Mouse (Mus musculus) heart, embryonic 16.5 days (tissue): ENCODE measurements at regions not wholly inside any gene's neighbourhood (a gene's known extent, or its start where the extent isn't known, plus 50 kb on each side); places are given as distances from the start of the nearest gene placed in this dataset.
A peak's percentile ranks its signal among the peaks of the same experiment; 100 is the strongest.

ENCODE experiments used
- ATAC-seq: fragments of 200-750 bp; cut with Nextera tagmentation; replicated peaks from 2 replicates; pipeline ENCODE4 v1.8.0; 2017; ENCODE audit warnings: moderate number of reproducible peaks; ENCODE audit not compliant: insufficient read depth, low FRiP score; ENCODE audit errors: extremely low read depth
- H3K27ac ChIP-seq: fragments of 300-500 bp; sonication (generic); 2 replicates; pipeline ENCODE4 v1.5.1; 2014; ENCODE audit warnings: mild to moderate bottlenecking, low read length, control low read depth, moderate library complexity
- H3K27me3 ChIP-seq: fragments of 300-500 bp; sonication (generic); 2 replicates; pipeline ENCODE4 v1.6.1; 2014; ENCODE audit warnings: low read length, mixed read lengths; ENCODE audit not compliant: control insufficient read depth, insufficient read depth
- H3K36me3 ChIP-seq: fragments of 300-500 bp; sonication (generic); 2 replicates; pipeline ENCODE4 v1.6.1; 2014; ENCODE audit not compliant: control insufficient read depth, insufficient read depth
- H3K4me1 ChIP-seq: fragments of 300-500 bp; sonication (generic); 2 replicates; pipeline ENCODE4 v1.6.1; 2014; ENCODE audit warnings: low read length, mixed read lengths; ENCODE audit not compliant: control insufficient read depth, insufficient read depth
- H3K4me2 ChIP-seq: fragments of 300-500 bp; sonication (generic); 2 replicates; pipeline ENCODE4 v1.6.1; 2014; ENCODE audit warnings: low read depth, mild to moderate bottlenecking, control low read depth, low read length
- H3K4me3 ChIP-seq: fragments of 300-500 bp; sonication (generic); 2 replicates; pipeline ENCODE4 v1.5.1; 2014; ENCODE audit warnings: mild to moderate bottlenecking, control low read depth, low read length
- H3K9ac ChIP-seq: fragments of 300-500 bp; sonication (generic); 2 replicates; pipeline ENCODE4 v1.6.1; 2014; ENCODE audit warnings: low read length, control low read depth
- H3K9me3 ChIP-seq: fragments of 300-500 bp; sonication (generic); replicated peaks from 2 replicates; pipeline ENCODE4 v1.6.1; 2016; ENCODE audit warnings: low read length; ENCODE audit not compliant: control insufficient read depth
- WGBS: fragments of 180-500 bp; shearing (Covaris S2); extraction: QIAGEN DNeasy Blood & Tissue Kit; methylation state at CpG from one replicate; pipeline ENCODE4 v1.1.7; 2014; 5-methylcytosine and 5-hydroxymethylcytosine counted together

DNA sequence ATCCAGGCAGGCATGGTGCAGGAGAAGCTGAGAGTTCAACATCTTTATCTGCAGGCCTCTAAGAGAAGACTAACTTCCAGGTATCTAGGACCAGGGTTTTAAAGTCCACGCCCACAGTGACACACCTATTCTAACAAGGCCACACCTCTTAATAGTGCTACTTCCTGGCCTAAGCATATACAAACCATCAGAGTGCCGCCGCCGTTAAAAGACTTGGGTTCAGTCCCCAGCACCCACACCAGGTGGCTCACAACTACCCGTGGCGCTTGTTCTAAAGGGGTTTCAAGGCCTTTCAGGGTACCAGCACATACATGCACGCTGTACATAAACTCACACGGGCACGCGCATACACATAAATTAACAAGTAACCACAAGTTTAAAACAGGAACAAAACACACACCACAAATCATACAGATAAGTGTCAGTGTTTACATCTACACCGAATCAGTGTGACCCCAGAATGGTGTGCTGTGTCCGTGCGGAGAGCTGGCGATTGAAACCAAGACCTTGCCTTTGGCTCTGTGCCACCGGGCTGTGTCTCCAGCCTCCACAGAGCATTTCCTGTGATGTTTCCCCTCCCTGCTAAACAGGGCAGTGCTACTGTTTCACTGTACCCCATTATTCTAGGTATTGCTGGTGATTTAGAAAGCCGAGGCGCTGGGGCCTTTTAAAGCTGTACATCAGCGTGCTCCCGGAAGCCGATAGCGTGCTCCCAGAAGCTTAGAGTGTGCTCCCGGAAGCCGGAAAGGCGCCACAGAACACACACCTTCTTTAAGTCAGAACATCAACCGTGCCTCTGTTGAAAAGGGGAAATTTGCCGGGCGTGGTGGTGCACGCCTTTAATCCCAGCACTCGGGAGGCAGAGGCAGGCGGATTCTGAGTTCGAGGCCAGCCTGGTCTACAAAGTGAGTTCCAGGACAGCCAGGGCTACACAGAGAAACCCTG lies 80.0 kb upstream of the Rap1b start:
- Histone ChIP-seq H3K9me3 (no peaks in the 10 kb centered on the region), H3K36me3 (no peaks in the 10 kb centered on the region), H3K27me3 (no peaks in the 10 kb centered on the region), H3K4me2 (no peak overlapping the region), H3K4me3 (no peak overlapping the region), H3K4me1 (peaks cover 3% of the 10 kb centered on the region; the same call in 1 of the 2 replicates), H3K27ac (no peak overlapping the region), H3K9ac (no peak overlapping the region)
- ATAC-seq, result no peak
- WGBS, result 83% methylated on average over 31 of the region's 31 CpGs

DNA sequence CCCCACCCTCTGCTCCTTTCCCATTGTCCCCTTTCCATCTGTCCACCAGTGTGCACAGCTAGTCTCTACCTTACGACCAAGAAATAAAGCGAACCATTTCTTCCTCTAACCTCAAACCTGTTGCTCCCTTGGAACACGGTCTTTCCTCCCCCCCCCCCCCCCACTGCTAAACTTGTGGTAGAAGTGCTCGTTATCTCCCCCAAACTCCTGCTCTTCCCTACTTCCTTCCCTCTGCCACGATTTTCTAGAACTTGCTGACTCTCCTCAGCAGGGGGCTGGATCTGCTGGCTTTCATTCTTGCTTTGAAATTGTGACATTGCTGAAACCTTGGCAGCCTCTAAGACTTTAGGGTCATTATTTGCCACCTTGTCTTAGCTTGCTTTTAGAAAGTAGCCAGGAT lies 83.2 kb upstream of the Rap1b start:
- Histone ChIP-seq H3K9ac (no peak overlapping the region), H3K4me3 (no peak overlapping the region), H3K27me3 (no peaks in the 10 kb centered on the region), H3K4me2 (no peak overlapping the region), H3K4me1 (no peaks in the 10 kb centered on the region), H3K9me3 (no peaks in the 10 kb centered on the region), H3K27ac (no peak overlapping the region), H3K36me3 (no peaks in the 10 kb centered on the region)
- WGBS, result 47% methylated on average over 5 of the region's 5 CpGs
- no peak for ATAC-seq

DNA sequence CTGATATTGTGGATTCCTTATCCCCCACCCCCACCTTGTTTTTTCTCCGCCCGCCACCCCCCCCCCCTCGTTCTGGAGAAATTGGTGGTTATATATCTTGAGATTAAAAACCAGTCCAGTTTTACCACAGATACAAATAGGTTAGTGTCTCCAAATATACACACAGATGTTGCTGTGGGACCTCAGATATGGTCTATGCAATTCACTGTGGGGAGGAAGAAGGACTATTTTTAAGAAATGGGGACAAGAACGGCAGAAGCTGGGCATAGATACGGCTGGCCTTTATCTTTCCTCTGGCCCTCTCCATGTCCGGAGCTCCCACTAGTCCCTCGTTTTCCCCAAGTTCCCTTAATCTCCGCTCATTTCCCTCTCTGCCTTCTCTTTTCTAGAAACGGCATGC lies 89.0 kb upstream of the Rap1b start:
- Histone ChIP-seq H3K4me2 (no peak overlapping the region), H3K27ac (no peak overlapping the region), H3K9ac (no peak overlapping the region), H3K27me3 (no peaks in the 10 kb centered on the region), H3K4me3 (no peak overlapping the region), H3K4me1 (peaks cover 9% of the 10 kb centered on the region), H3K36me3 (no peaks in the 10 kb centered on the region), H3K9me3 (no peaks in the 10 kb centered on the region)
- no peak for ATAC-seq
- WGBS, result 61% methylated on average over 9 of the region's 9 CpGs

DNA sequence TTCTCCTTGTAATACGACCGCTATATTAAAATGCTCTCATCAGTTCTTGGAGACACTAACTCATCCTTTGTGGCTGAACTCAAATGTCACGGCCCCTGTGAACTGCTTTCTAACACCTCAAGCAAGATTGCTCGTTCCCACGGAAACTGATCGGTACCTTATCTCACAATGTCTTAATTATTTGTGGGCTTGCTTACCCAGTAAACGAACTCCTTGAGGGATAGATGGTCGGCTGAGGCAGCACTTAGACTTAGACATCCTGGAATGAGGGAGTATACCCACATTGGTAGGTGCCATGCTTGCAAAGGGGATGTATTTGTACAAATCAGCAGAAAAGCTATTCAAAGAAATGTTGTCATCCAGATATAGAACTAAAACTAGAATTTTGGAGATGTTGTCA lies 92.9 kb upstream of the Rap1b start:
- Histone ChIP-seq H3K36me3 (no peaks in the 10 kb centered on the region), H3K9ac (no peak overlapping the region), H3K9me3 (no peaks in the 10 kb centered on the region), H3K27me3 (no peaks in the 10 kb centered on the region), H3K27ac (no peak overlapping the region), H3K4me3 (no peak overlapping the region), H3K4me1 (peaks cover 17% of the 10 kb centered on the region), H3K4me2 (no peak overlapping the region)
- WGBS, result 55% methylated on average over 8 of the region's 8 CpGs
- ATAC-seq, result no peak

DNA sequence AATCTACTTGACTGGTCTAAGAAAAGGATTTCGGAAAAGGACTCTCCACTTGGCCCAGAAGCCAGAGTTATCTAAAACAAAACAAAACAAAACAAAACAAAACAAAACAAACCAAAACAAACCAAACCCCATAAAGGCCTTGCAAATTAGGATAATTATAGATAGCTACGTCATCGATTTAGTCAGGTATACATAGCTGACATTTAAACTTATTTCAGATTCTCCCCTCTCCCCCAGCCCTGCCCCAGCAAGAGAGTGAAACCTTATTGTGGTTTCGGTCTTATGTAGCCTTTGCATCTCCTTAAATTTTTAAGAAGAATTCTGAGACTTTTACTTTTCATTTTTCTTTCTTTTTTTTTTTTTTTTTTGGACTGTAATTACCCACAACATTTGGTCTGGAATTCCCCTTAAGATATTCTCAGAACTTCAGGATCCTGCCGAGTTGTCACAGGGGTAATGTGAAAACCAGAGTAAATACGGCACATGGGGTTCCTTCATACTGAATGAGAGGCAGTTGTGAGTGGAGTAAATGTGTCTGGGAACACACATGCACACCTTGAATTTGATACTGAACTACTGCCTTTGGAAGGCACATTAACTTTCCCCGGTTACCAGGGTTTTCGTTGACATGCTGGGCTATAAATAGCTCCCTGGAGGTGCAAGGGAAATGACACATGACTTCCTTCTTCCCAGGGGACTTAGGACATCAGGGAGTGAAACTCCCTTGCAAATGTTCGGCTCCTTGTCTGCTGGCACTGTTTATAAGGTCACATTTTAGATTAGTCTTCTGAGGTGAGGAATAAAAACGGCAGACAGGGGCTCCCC lies 94.8 kb upstream of the Rap1b start:
- Histone ChIP-seq H3K4me2 (peak overlapping the region; percentile 42), H3K27me3 (no peaks in the 10 kb centered on the region), H3K9me3 (no peaks in the 10 kb centered on the region), H3K27ac (peak overlapping the region; percentile 60), H3K36me3 (no peaks in the 10 kb centered on the region), H3K9ac (no peak overlapping the region; the same call in 1 of the 2 replicates), H3K4me3 (no peak overlapping the region), H3K4me1 (peaks cover 17% of the 10 kb centered on the region)
- 31% methylated on average over 10 of the region's 10 CpGs for WGBS
- peak; percentile 83 for ATAC-seq

DNA sequence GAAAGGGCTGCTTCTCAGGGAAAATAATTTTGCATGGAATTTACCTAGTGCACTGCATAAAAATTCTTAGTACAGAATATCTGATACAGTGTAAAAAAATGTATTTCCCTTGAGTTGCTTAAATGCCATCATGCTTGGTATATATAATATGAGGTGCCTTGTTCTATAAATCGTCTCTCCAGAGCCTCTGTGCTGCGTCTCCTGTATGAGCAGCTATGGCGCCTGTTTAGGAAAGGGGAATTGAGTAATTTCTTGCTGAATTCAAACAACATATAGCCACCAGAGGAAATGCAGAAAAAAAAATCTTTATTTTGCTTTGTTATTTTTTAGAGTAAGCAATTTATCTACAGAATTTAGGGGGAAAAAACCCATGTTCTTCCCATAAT lies 95.4 kb upstream of the Rap1b start:
- Histone ChIP-seq H3K27ac (peak overlapping the region; percentile 60), H3K27me3 (no peaks in the 10 kb centered on the region), H3K4me1 (peaks cover 17% of the 10 kb centered on the region), H3K9me3 (no peaks in the 10 kb centered on the region), H3K36me3 (no peaks in the 10 kb centered on the region), H3K9ac (no peak overlapping the region; the same call in 1 of the 2 replicates), H3K4me3 (no peak overlapping the region), H3K4me2 (peak overlapping the region; percentile 42)
- no peak for ATAC-seq
- 61% methylated on average over 3 of the region's 3 CpGs for WGBS

DNA sequence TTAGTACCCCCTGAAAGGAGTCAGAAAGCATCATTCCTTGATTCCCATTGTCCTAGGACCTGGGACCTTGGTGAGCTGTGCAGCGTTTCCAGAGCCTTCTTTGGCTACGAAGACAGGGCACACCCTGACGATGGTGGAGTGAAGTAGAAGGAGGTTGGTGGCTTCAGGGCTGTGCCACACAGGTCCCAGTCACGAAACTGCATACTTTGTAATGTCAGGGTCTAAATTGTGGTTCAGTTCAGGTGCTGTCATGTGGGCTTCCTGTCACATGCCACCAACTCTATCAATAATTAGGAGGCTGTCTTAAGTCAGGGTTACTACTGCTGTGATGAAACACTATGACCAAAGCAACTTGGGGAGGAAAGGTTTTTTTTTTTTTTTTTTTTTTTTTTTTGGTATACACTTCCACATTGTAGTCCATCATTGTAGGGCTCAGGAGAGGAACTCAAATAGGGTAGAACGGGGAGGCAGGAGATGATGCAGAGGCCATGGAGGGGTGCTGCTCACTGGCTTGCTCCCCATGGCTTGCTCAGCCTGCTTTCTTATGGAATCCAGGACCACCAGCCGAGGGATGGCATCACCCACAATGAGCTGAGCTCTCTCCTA lies 98.0 kb upstream of the Rap1b start:
- Histone ChIP-seq H3K9me3 (no peaks in the 10 kb centered on the region), H3K36me3 (no peaks in the 10 kb centered on the region), H3K4me1 (peaks cover 26% of the 10 kb centered on the region), H3K27me3 (no peaks in the 10 kb centered on the region), H3K4me3 (no peak overlapping the region), H3K9ac (no peak overlapping the region), H3K27ac (no peak overlapping the region), H3K4me2 (no peak overlapping the region)
- 84% methylated on average over 6 of the region's 6 CpGs for WGBS
- ATAC-seq, result no peak

DNA sequence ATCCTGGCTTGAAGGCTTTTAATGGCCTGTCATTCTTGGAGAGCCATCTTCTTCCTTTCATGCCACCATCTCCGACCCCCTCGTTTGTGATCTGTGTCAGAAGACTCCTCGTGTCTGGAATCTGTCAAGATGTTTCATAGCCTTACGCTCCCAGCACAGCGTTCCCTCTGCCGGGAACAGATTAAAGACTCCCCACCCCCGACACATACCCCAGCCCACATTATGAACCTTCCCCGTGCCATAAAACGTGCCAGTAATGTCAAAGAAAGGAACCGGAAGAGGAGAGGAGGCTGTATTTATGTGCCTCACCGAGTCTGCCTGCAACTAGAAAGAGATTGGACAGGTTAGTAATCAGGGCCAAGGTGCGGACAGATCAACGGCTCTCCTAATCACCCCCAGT lies 101.4 kb upstream of the Rap1b start:
- ATAC-seq, result no peak
- WGBS, result 23% methylated on average over 13 of the region's 13 CpGs
- H3K4me2 ChIP-seq, result peak overlapping the region; percentile 58

More for the DNA sequence above, 101.4 kb upstream of the Rap1b start:
- Histone ChIP-seq H3K9me3 (no peaks in the 10 kb centered on the region), H3K4me3 (peak overlapping the region; percentile 29), H3K4me1 (peaks cover 9% of the 10 kb centered on the region; the same call in 1 of the 2 replicates), H3K27me3 (no peaks in the 10 kb centered on the region), H3K27ac (no peak overlapping the region; the same call in 1 of the 2 replicates), H3K36me3 (no peaks in the 10 kb centered on the region), H3K9ac (peak overlapping the region; percentile 41; the same call in 1 of the 2 replicates)
